Mouse (Mus musculus): ENCODE results near the gene Rcor3. TPM values are rescaled to one million over a fixed set of nuclear protein-coding genes. Genes with fewer than 3 reads are reported as not detected.
A peak's percentile ranks its signal among the peaks of the same experiment; 100 is the strongest.

Gene Rcor3
- polyA plus RNA-seq, 1 experiment, result 1.1 TPM

GRCm38 (mm10) chr1:192101359-192101758, 36.5 kb downstream of the Rcor3 start:
- Histone ChIP-seq H3K4me1 (ENCODE audit: control insufficient read depth) (no peaks in the 10 kb centered on the region), H3K4me3 (replicated peaks) (no peak overlapping the region), H3K36me3 (ENCODE audit: control insufficient read depth) (peaks cover 73% of the 10 kb centered on the region), H3K9me3 (ENCODE audit: control insufficient read depth, low read length) (no peaks in the 10 kb centered on the region), H3K27me3 (ENCODE audit: control insufficient read depth) (no peaks in the 10 kb centered on the region)
- TF ChIP-seq TAL1 (IDR thresholded peaks at IDR 0.05; ENCODE audit: low read length) (no peak), GATA1 (IDR thresholded peaks at IDR 0.05; ENCODE audit: low read length) (no peak)

GRCm38 (mm10) chr1:192100742-192101141, 37.1 kb downstream of the Rcor3 start:
- no peaks in the 10 kb centered on the region for H3K27me3 ChIP-seq (ENCODE audit: control insufficient read depth)
- TF ChIP-seq TAL1 (IDR thresholded peaks at IDR 0.05; ENCODE audit: low read length), result no peak
- no peak for TF ChIP-seq GATA1 (IDR thresholded peaks at IDR 0.05; ENCODE audit: low read length)
- H3K9me3 ChIP-seq (ENCODE audit: control insufficient read depth, low read length), result no peaks in the 10 kb centered on the region
- no peak overlapping the region for H3K4me3 ChIP-seq (replicated peaks)
- no peaks in the 10 kb centered on the region for H3K4me1 ChIP-seq (ENCODE audit: control insufficient read depth)
- peaks cover 68% of the 10 kb centered on the region for H3K36me3 ChIP-seq (ENCODE audit: control insufficient read depth)

- Histone ChIP-seq H3K4me3 (replicated peaks) (no peak overlapping the region), H3K4me1 (ENCODE audit: control insufficient read depth) (peaks cover 23% of the 10 kb centered on the region), H3K27me3 (ENCODE audit: control insufficient read depth) (no peaks in the 10 kb centered on the region), H3K9me3 (ENCODE audit: control insufficient read depth, low read length) (no peaks in the 10 kb centered on the region), H3K36me3 (ENCODE audit: control insufficient read depth) (peaks cover 25% of the 10 kb centered on the region)
- TF ChIP-seq TAL1 (IDR thresholded peaks at IDR 0.05; ENCODE audit: low read length) (no peak), GATA1 (IDR thresholded peaks at IDR 0.05; ENCODE audit: low read length) (no peak)
These were observed 42.2 kb downstream of the Rcor3 start for GRCm38 (mm10) chr1:192095626-192096025.

GRCm38 (mm10) chr1:192094451-192095170, 43.3 kb downstream of the Rcor3 start:
- TF ChIP-seq GATA1 (IDR thresholded peaks at IDR 0.05; ENCODE audit: low read length) (no peak), TAL1 (IDR thresholded peaks at IDR 0.05; ENCODE audit: low read length) (no peak)
- Histone ChIP-seq H3K36me3 (ENCODE audit: control insufficient read depth) (peaks cover 23% of the 10 kb centered on the region), H3K27me3 (ENCODE audit: control insufficient read depth) (no peaks in the 10 kb centered on the region), H3K4me3 (replicated peaks) (no peak overlapping the region), H3K4me1 (ENCODE audit: control insufficient read depth) (peaks cover 34% of the 10 kb centered on the region), H3K9me3 (ENCODE audit: control insufficient read depth, low read length) (no peaks in the 10 kb centered on the region)

GRCm38 (mm10) chr1:192092879-192093660, 44.8 kb downstream of the Rcor3 start:
- Histone ChIP-seq H3K9me3 (ENCODE audit: control insufficient read depth, low read length) (no peaks in the 10 kb centered on the region), H3K4me3 (replicated peaks) (peak overlapping the region; percentile 84), H3K36me3 (ENCODE audit: control insufficient read depth) (peaks cover 20% of the 10 kb centered on the region), H3K27me3 (ENCODE audit: control insufficient read depth) (no peaks in the 10 kb centered on the region), H3K4me1 (ENCODE audit: control insufficient read depth) (peaks cover 38% of the 10 kb centered on the region)
- no peak for TF ChIP-seq GATA1 (IDR thresholded peaks at IDR 0.05; ENCODE audit: low read length)
- TF ChIP-seq TAL1 (IDR thresholded peaks at IDR 0.05; ENCODE audit: low read length), result no peak

GRCm38 (mm10) chr1:192091806-192092772, 45.8 kb downstream of the Rcor3 start, which contains the start of gene Traf5:
TSS of gene Traf5 (minus strand) at chr1:192092559.
- no peaks in the 10 kb centered on the region for H3K9me3 ChIP-seq (ENCODE audit: control insufficient read depth, low read length)
- no peaks in the 10 kb centered on the region for H3K27me3 ChIP-seq (ENCODE audit: control insufficient read depth)
- peaks cover 38% of the 10 kb centered on the region for H3K4me1 ChIP-seq (ENCODE audit: control insufficient read depth)
- peak within 1 kb of the TSS; percentile 84 for H3K4me3 ChIP-seq (replicated peaks)
- H3K36me3 ChIP-seq (ENCODE audit: control insufficient read depth), result peaks cover 17% of the 10 kb centered on the region
- TF ChIP-seq TAL1 (IDR thresholded peaks at IDR 0.05; ENCODE audit: low read length) (peak; percentile 37; the same call in 1 of the 3 replicates), GATA1 (IDR thresholded peaks at IDR 0.05; ENCODE audit: low read length) (no peak)

- TF ChIP-seq GATA1 (IDR thresholded peaks at IDR 0.05; ENCODE audit: low read length), result no peak
- no peak for TF ChIP-seq TAL1 (IDR thresholded peaks at IDR 0.05; ENCODE audit: low read length)
- Histone ChIP-seq H3K36me3 (ENCODE audit: control insufficient read depth) (peaks cover 23% of the 10 kb centered on the region), H3K9me3 (ENCODE audit: control insufficient read depth, low read length) (no peaks in the 10 kb centered on the region), H3K4me3 (replicated peaks) (peak overlapping the region; percentile 84), H3K27me3 (ENCODE audit: control insufficient read depth) (no peaks in the 10 kb centered on the region), H3K4me1 (ENCODE audit: control insufficient read depth) (peaks cover 41% of the 10 kb centered on the region)
These were observed 46.9 kb downstream of the Rcor3 start for GRCm38 (mm10) chr1:192090689-192091567.

- no peaks in the 10 kb centered on the region for H3K9me3 ChIP-seq (ENCODE audit: control insufficient read depth, low read length)
- peaks cover 26% of the 10 kb centered on the region for H3K36me3 ChIP-seq (ENCODE audit: control insufficient read depth)
- H3K4me1 ChIP-seq (ENCODE audit: control insufficient read depth), result peaks cover 41% of the 10 kb centered on the region
- no peaks in the 10 kb centered on the region for H3K27me3 ChIP-seq (ENCODE audit: control insufficient read depth)
- TF ChIP-seq GATA1 (IDR thresholded peaks at IDR 0.05; ENCODE audit: low read length) (peak; percentile 36; the same call in 1 of the 2 replicates), TAL1 (IDR thresholded peaks at IDR 0.05; ENCODE audit: low read length) (no peak)
- H3K4me3 ChIP-seq (replicated peaks), result peak overlapping the region; percentile 84
These were observed 47.6 kb downstream of the Rcor3 start for GRCm38 (mm10) chr1:192090281-192090680.
